Mouse (Mus musculus) right cerebral cortex, postnatal 36 days (tissue): ENCODE results near the gene Adnp.
"Not testable (repeated sequence)": the region's sequence is repeated elsewhere in the genome, so short reads cannot be mapped to it uniquely, and the experiment has no call there.

ENCODE experiments used
- DNase-seq, 2 experiments: peaks; one replicate each; pipeline ENCODE4 v3.0.0; 2022; ENCODE audit warnings: low spot score in 2 of 2, mixed read lengths in 1 of 2

Adnp gene

DNA sequence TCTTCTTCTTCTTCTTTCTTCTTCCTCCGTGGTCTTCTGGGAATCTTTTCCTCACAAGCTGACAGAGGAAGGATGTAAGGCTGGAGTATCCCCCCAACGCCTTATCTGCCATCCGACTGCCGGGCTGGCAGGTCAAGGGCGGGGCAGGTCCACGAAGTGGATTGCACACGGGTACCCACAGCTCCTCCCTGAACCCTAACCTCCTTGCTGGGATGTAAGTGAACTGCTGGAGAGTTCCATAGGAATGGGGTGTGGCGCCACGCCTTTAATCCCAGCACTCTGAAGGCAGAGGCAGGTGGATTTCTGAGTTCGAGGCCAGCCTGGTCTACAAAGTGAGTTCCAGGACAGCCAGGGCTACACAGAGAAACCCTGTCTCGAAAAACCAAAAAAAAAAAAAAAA, 48.9 kb downstream of the Adnp start:
- not testable (repeated sequence) for DNase-seq

DNA sequence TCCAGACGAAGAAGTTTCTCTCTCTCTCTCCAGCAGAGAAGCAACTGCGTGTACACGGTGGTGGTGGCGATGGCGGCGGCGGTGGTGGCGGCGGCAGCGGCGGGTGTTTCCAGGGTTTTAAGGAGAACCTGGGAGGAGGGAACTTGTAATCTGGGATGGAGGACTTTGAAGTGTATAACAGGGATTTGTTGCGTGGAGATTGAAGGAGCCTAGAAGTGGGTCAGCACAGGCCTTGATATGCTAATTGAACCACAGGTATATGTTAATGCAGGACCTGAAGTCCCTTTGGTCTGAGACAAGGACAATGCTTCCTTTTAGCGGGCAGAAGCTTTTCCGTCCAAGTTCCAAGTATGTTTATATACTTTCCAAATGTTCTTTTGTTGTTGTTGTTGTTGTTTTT, 50.6 kb downstream of the Adnp start:
- no peak for DNase-seq

DNA sequence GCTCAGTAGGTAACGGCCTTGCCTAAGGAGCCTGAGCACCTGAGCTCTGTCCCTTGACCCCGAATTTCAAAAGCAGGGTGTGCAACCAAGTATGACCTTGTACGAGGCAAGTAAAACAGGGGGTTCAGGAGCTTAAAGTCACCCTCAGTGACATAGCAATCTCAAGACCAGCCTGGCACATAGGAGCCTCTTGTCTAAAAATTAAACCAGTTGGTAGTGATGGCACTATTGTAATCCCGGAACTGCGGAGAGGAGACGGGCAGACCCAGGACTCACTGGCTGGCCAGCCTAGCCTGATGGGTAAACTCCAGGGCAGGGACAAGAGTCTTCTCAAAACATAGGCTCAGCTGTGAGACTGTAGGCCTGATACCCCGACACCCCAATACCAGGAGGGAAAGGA, 51.2 kb downstream of the Adnp start:
- no peak for DNase-seq

DNA sequence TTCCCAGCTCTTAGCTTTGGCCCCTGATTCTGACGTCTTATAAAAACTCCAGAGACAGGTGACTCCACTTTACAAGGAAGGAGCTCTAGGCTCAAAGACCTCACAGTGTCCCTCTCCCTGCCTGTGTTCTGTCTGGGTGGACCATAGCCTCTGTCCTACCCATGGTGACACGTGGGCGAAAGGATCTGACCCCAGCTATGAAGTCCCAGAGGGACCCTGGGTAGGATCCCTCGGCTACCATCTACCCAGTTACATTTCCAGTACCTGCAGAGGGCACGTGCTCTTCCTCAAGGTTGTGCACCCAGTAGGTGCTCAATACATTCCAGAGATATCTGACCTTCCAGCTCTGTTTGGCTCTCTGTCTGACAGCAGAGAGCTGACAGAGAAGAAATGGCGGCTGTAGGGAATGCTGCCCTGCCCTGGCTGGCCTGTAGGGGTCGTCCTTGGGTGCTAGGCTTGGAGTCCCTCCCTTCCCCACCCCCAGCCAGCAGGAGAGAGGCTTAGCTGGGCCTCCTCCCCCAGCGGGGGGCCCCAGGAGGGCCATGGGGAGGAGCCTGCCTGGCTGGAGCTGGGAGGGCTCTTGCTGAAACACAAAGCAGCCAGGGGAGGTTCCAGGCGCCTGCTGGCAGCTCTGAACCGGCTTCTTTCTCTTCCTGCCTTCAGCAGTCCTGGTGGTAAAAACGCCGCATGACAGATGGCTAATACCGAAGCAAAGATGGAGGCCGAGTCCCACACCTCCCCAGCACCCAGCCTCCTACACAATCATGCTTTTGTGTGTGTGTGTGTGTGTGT, 52.6 kb downstream of the Adnp start:
- peak; percentile 32 for DNase-seq

DNA sequence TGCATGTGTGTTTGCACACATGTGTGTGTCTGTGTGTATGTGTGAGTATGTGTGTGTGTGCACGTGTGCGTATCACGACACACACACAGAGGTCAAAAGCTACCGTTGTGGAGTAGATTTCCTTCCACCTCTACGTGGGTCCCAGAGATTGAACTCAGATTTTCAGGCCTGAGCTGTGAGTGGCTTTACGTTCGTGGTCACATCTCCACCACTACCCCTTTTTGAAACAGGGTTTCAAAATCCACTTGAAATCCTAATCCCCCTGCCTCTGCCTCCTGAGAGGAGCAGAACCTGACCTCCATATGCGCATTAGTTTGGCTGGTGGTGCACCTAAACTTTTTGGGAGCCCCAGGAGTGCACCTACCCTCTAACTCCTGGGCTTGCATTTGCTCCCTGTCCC, 57.7 kb downstream of the Adnp start:
- DNase-seq, result no peak

DNA sequence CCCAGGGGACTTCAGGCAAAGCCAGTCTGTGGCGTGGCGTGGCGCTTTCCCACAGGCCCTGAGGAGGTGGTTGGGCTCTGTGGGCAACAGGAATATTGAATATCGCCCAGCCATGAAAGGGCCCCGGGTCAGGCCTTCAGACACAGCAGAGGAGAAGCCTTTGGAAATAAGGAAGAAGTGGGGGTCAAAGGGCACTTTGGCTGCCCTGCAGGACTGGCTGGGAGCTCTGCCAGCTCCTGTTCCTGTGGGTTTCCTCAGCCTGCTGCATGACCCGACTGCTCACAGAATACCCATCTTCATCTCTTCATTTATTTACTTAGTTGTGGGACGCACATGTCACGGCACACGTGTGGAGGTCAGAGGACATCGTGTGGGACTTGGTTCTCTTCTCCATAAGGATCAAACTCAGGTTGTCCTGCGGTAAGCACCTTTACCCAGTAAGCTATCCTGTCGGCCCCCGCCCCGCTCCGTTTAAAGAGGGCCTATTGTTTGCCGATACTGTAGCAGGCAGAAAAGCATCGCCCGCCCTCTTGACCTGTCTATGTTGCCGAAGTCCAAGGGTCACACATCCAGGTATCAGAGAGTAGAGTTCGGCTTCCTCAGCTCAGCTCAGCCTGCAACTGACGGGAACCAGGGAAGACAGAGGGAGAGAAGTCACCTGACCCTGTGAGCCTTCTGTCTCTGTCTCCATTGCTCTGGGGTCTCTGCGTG, 59.0 kb downstream of the Adnp start:
- no peak for DNase-seq

DNA sequence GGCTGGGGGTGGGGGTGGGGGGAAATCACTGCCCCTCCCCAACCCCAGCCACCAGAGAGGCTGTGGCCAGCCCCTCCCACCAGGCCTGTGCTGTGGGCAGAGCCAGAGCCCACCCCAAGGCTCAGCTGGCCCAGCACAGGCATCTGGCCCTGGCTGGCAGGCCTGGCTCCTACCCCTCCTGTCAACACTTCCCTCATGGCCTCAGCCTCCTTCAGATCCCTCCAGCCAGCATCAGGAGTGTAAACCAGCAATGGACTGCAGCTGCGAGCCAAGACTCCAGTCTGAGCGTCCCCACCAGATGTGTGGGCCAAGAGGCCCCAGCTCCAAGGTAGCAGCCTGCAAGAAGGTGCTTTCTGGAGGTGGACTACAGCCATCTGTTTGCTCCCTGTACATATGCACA, 61.5 kb downstream of the Adnp start:
- DNase-seq, result no peak

DNA sequence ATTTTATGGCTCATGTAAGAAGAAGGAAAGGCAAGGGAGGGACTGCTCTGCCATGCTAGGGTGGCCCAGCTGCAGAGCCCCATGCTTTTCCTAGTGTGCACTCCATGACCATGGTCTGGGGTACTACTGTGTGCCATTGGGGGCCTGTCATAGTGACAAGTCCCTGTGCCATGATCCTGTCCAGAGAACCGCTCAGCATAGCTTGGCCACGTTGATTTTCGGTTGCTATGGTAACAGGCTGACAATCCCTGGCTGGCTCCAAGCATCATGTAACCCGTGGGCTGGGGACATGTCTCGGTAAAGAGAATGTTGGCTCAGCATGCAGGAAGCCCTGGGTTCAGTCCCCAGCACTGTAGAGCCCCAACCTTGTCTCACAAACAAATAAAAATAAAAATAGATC, 63.1 kb downstream of the Adnp start:
- DNase-seq, result no peak

DNA sequence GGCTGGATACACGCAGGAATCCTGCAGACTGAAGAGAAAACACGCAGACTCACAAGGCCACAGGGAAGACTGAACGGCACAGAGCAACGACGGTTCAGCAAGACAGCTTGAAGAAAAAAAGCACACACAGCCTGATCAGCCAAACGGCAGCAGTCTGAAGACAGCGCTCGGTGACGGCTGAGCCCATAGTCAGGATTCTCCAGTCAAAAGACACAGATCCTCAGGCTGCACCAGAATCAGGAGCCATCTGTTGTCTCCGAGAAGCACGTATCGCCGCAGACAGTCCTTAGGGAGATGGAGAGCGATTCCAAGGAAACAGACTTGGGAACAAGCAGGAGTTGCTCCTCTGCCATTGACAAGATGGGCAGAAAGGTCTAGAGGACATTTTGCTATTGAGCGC, 69.8 kb downstream of the Adnp start:
- DNase-seq, result peak in 1 of 2 experiments; percentile 41
